Comparison of ENCODE assay signal across 21 mouse cellular contexts in the genomic region with DNA sequence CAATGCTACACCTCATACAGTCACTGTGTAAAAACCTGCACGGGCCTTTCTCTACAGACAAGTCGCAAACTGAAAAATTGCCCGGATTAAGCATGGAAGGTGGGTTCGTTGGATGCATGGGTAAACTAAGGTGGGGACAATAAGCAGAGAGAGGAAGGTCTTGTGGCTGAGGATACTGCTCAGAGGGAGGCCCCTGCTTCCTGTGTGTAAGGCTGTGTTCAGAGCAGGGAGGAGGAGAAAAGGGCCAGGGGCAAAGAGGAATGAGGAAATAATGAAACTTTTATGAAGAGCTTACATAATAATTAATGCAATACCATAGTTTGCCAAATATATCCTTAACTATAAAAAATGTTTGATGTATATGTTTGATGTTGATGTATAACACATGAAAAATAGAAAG. TPM values are rescaled to one million over a fixed set of nuclear protein-coding genes. Genes with fewer than 3 reads are reported as not detected.
DNase-seq lines count a peak whose midpoint lies in the region; ATAC-seq lines count a peak whose summit lies in the region.
"Had no signal": no experiment of that assay in that cellular context is flagged by ENCODE, and none has a peak within 500 bp of the region (broad histone marks: within the 10 kb centered on the region; RNA-seq: fewer than 3 reads in every experiment).

No protein-coding gene starts in this region.

- peak; percentile 67 for ATAC-seq in CD4-positive, CD25-positive, alpha-beta regulatory T cell, adult 4 months
- peak; percentile 72 to 78 for ATAC-seq in hematopoietic stem cell, adult 5-6 weeks (replicated peaks in 1 of 2; ENCODE audit: insufficient read depth in 1 of 2, low FRiP score in 2 of 2, low TSS enrichment in 1 of 2, low read depth in 1 of 2, poor library complexity in 2 of 2, severe bottlenecking in 2 of 2)
- ATAC-seq in megakaryocyte progenitor cell, adult 5-6 weeks (replicated peaks; ENCODE audit: poor library complexity) = peak; percentile 92
- no peak for ATAC-seq in midbrain, embryonic 16.5 days
- ATAC-seq: forebrain, embryonic 15.5 days; hindbrain, postnatal 0 days; intestine, embryonic 16.5 days had no signal

- no peak overlapping the region for H3K4me2 ChIP-seq in midbrain, embryonic 16.5 days (ENCODE audit: low read length)
- H3K4me2 ChIP-seq: forebrain, embryonic 15.5 days; hindbrain, embryonic 13.5 days had no signal

- no peak overlapping the region for H3K9ac ChIP-seq in midbrain, embryonic 16.5 days (ENCODE audit: low read depth, low read length)
- H3K9ac ChIP-seq: forebrain, embryonic 15.5 days; hindbrain, embryonic 13.5 days had no signal

- WGBS in midbrain, embryonic 16.5 days = 85% methylated on average over 4 of the region's 4 CpGs
- 83% methylated on average over 4 of the region's 4 CpGs for WGBS in heart, embryonic 10.5 days

- no peaks in the 10 kb centered on the region for H3K36me3 ChIP-seq in midbrain, embryonic 16.5 days (ENCODE audit: control insufficient read depth, insufficient read depth, low read length)
- H3K36me3 ChIP-seq in heart, embryonic 10.5 days = no peaks in the 10 kb centered on the region
- H3K36me3 ChIP-seq: embryonic facial prominence, embryonic 10.5 days; forebrain, embryonic 15.5 days; hindbrain, embryonic 13.5 days had no signal

- H3K9me3 ChIP-seq in midbrain, embryonic 16.5 days (replicated peaks; ENCODE audit: control insufficient read depth, low read length, poor library complexity, severe bottlenecking) = 0 out of 2 replicates have a peak, but pooled peaks cover 5% of the 10 kb centered on the region
- H3K9me3 ChIP-seq in heart, embryonic 10.5 days = no peaks in the 10 kb centered on the region
- H3K9me3 ChIP-seq: forebrain, embryonic 15.5 days; hindbrain, embryonic 13.5 days had no signal

- DNase-seq in thymus, postnatal 0 days (ENCODE audit: low spot score) = peak; percentile 51
- no peak for DNase-seq in thymus, postnatal 14 days
- no peak for DNase-seq in heart, embryonic 10.5 days (ENCODE audit: low spot score)
- DNase-seq in layer of hippocampus, adult 18-20 months (ENCODE audit: low spot score in 2 of 2) = no peak
- DNase-seq: adrenal gland, adult 8-10 months; B cell, adult 2 months; cerebellum, adult 11-12 months; cerebellum, adult 9-10 months; cerebellum, postnatal 25 days; gastrocnemius, postnatal 10 days; heart, postnatal 10 days; heart, postnatal 4 days had no signal

- no peaks in the 10 kb centered on the region for H3K27me3 ChIP-seq in midbrain, embryonic 16.5 days (ENCODE audit: control insufficient read depth, insufficient read depth, low read depth, low read length)
- no peaks in the 10 kb centered on the region for H3K27me3 ChIP-seq in heart, embryonic 10.5 days (ENCODE audit: insufficient read depth, poor library complexity, severe bottlenecking)
- H3K27me3 ChIP-seq: forebrain, embryonic 15.5 days; hindbrain, embryonic 13.5 days had no signal

- H3K27ac ChIP-seq in midbrain, embryonic 16.5 days (ENCODE audit: low read length) = no peak overlapping the region
- H3K27ac ChIP-seq in heart, embryonic 10.5 days = no peak overlapping the region
- H3K27ac ChIP-seq: embryonic facial prominence, embryonic 10.5 days; forebrain, embryonic 15.5 days; hindbrain, embryonic 13.5 days; hindbrain, postnatal 0 days had no signal

- H3K4me1 ChIP-seq in midbrain, embryonic 16.5 days (ENCODE audit: control insufficient read depth, insufficient read depth, low read length) = no peaks in the 10 kb centered on the region
- H3K4me1 ChIP-seq in heart, embryonic 10.5 days = no peaks in the 10 kb centered on the region
- H3K4me1 ChIP-seq: embryonic facial prominence, embryonic 10.5 days; forebrain, embryonic 15.5 days; hindbrain, embryonic 13.5 days had no signal

- no peak overlapping the region for H3K4me3 ChIP-seq in midbrain, embryonic 16.5 days (ENCODE audit: low read depth, low read length)
- H3K4me3 ChIP-seq in heart, embryonic 10.5 days = no peak overlapping the region
- H3K4me3 ChIP-seq: embryonic facial prominence, embryonic 10.5 days; forebrain, embryonic 15.5 days; hindbrain, embryonic 13.5 days had no signal

RNA-seq across cellular contexts. Expression of a gene that starts 19.5 kb away (rescaled TPM):
- polyA plus RNA-seq in thymus, postnatal 0 days (2015; fragmentation: Nextera tagmentation; extraction: Ambion mirVana) = 6.1 and 6.7 TPM in 2 replicates
- 1 to 10 TPM; 3.3 to 5.8 TPM for polyA plus RNA-seq in CD4-positive, CD25-positive, alpha-beta regulatory T cell, adult 4 months (2017; shearing (Covaris generic))
- total RNA-seq in hematopoietic stem cell, adult 5-6 weeks (2017) = 5.2 and 6.8 TPM in 2 replicates
- total RNA-seq in megakaryocyte progenitor cell, adult 5-6 weeks (2015) = 2.6 and 3.4 TPM in 2 replicates
- total RNA-seq in megakaryocyte progenitor cell, adult 5-6 weeks (2017) = 1.2 and 1.9 TPM in 2 replicates
- 2.6 and 2.7 TPM in 2 replicates for polyA plus RNA-seq in midbrain, embryonic 16.5 days (2015; fragmentation: Nextera tagmentation; extraction: Ambion mirVana)
- polyA plus RNA-seq in heart, embryonic 10.5 days (2016; fragmentation: Nextera tagmentation; extraction: Ambion mirVana) = 1.2 and 2.2 TPM in 2 replicates
- total RNA-seq in layer of hippocampus, adult 18-20 months (2021) = 1 to 10 TPM; 6.4 to 7.0 TPM
